Mouse (Mus musculus): ENCODE results near the gene Upb1. TPM values are rescaled to one million over a fixed set of nuclear protein-coding genes. Genes with fewer than 3 reads are reported as not detected.
"Not testable (repeated sequence)": the region's sequence is repeated elsewhere in the genome, so short reads cannot be mapped to it uniquely, and the experiment has no call there.

Upb1 gene
- polyA plus RNA-seq (2015; fragmentation: Nextera tagmentation; extraction: Ambion mirVana), result 84.2 and 103 TPM in 2 replicates

DNA sequence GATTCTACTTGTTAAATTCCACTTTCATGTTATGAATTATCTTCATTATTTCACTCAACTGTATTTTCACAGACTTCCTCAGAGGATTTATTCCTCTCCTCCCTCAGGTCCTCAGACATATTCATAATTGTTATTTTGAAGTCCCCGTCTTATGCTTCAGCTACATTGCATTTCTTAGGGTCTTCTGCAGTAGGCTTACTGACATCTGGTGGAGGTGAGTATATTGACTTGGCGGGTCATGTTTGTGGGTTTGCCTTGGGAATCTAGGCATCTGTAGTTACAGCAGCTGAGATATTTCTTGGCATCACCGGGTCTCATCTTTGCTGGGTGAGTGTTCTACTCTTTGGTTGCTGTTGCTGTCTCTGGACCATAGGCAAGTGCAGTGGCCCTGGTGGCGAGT is at the start of gene Upb1:
TSS of gene Upb1 (plus strand) at position 158 of the 400 bp plus-strand sequence.
- no peak within 1 kb of the TSS for H3K4me2 ChIP-seq (ENCODE audit: low read depth, low read length)
- H3K9me3 ChIP-seq (ENCODE audit: low read length), result no peaks in the 10 kb centered on the region
- no peak for DNase-seq
- peaks cover 4% of the 10 kb centered on the region; the same call in 1 of the 2 replicates for H3K4me1 ChIP-seq (ENCODE audit: insufficient read depth)
- 74% methylated on average over 4 of the region's 4 CpGs for WGBS (ENCODE audit: insufficient replicate concordance)
- ATAC-seq, result no peak
- H3K9ac ChIP-seq (replicated peaks), result no peak within 1 kb of the TSS
- H3K27me3 ChIP-seq (ENCODE audit: insufficient read depth, low read length), result no peaks in the 10 kb centered on the region
- no peak within 1 kb of the TSS for H3K4me3 ChIP-seq (ENCODE audit: low read depth, low read length)
- H3K36me3 ChIP-seq (replicated peaks; ENCODE audit: insufficient read depth, low read length), result no peaks in the 10 kb centered on the region
- H3K27ac ChIP-seq (ENCODE audit: low read depth), result no peak within 1 kb of the TSS
- TF ChIP-seq EP300 (IDR thresholded peaks at IDR 0.05; ENCODE audit: low read depth), result no peak
- TF ChIP-seq CTCF (IDR thresholded peaks at IDR 0.05; ENCODE audit: low read depth), result peak; percentile 42

DNA sequence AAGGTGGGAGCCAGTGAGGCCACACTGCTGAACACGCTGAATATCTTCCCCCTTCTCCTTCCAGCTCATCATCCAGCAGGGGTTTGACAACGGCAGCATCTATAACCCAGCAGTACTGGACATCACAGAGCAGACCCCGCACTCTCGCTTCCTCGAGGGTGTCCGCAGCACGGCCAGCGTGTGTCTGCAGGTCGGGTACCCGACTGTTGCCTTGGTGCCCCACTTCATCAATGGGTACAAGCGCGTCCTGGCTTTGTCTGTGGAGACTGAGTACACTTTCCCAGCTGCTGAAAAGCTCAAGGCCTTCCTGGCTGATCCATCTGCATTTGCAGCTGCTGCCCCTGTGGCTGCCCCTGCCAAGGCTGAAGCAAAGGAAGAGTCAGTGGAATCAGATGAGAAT is 48.4 kb upstream of the Upb1 start:
- DNase-seq (no peak), ATAC-seq (no peak)
- H3K36me3 ChIP-seq (replicated peaks; ENCODE audit: insufficient read depth, low read length), result no peaks in the 10 kb centered on the region
- no peak for TF ChIP-seq EP300 (IDR thresholded peaks at IDR 0.05; ENCODE audit: low read depth)
- no peak for TF ChIP-seq CTCF (IDR thresholded peaks at IDR 0.05; ENCODE audit: low read depth)
- no peak overlapping the region for H3K4me2 ChIP-seq (ENCODE audit: low read depth, low read length)
- H3K9ac ChIP-seq (replicated peaks), result no peak overlapping the region
- H3K4me1 ChIP-seq (ENCODE audit: insufficient read depth), result peaks cover 4% of the 10 kb centered on the region; the same call in 1 of the 2 replicates
- no peak overlapping the region for H3K4me3 ChIP-seq (ENCODE audit: low read depth, low read length)
- no peaks in the 10 kb centered on the region for H3K27me3 ChIP-seq (ENCODE audit: insufficient read depth, low read length)
- H3K27ac ChIP-seq (ENCODE audit: low read depth), result no peak overlapping the region
- WGBS (ENCODE audit: insufficient replicate concordance), result 92% methylated on average over 12 of the region's 12 CpGs
- H3K9me3 ChIP-seq (ENCODE audit: low read length), result no peaks in the 10 kb centered on the region

DNA sequence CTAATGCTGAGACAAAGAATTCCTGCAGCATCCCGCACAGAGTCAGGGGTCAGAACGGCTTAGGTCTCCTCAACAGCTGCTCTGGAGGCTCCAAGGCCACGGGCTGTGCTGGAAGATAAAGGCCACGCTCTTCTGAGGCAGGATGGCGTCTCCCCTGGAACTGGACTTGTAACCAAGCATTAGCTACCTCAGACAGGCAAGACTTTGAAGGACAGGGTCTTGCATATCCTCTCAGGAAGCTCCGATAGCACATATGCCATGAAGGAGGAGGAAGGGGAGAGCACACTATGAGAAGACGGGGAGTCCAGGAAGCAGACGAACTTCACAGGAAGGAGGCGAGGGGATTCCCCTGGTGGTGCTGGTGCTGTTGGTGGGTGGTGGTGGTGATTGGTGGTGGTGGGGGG is 47.1 kb upstream of the Upb1 start:
- 62% methylated on average over 7 of the region's 9 CpGs for WGBS (ENCODE audit: insufficient replicate concordance)
- ATAC-seq, result peak; percentile 68

DNA sequence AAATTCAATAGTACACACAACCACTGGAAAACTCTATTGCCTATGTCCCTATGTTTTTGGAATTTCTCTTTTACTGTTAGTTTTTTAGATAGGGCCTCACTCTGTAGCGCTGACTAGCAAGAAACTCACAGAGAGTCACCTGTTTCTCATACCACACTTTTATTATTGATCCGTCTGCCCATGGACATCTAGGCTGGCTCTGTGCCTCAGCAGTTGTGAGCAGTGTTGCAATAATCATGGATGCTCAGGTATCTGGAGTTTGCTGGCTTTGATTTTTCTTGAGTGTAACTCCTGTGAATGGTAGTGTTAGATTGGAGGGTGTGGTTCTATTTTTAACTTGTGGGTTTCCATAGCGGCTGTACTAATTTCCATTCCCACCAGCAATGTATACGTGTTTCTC is 45.6 kb upstream of the Upb1 start:
- DNase-seq (peak; percentile 39), ATAC-seq (peak; percentile 44; the same call in 1 of the 2 replicates)
- Histone ChIP-seq H3K4me3 (ENCODE audit: low read depth, low read length) (no peak overlapping the region), H3K9me3 (ENCODE audit: low read length) (no peaks in the 10 kb centered on the region), H3K27me3 (ENCODE audit: insufficient read depth, low read length) (no peaks in the 10 kb centered on the region), H3K4me2 (ENCODE audit: low read depth, low read length) (no peak overlapping the region), H3K27ac (ENCODE audit: low read depth) (no peak overlapping the region), H3K4me1 (ENCODE audit: insufficient read depth) (peaks cover 4% of the 10 kb centered on the region; the same call in 1 of the 2 replicates), H3K36me3 (replicated peaks; ENCODE audit: insufficient read depth, low read length) (no peaks in the 10 kb centered on the region), H3K9ac (replicated peaks) (no peak overlapping the region)
- TF ChIP-seq CTCF (IDR thresholded peaks at IDR 0.05; ENCODE audit: low read depth) (no peak), EP300 (IDR thresholded peaks at IDR 0.05; ENCODE audit: low read depth) (no peak)
- 49% methylated on average over 4 of the region's 4 CpGs for whole genome bisulfite sequencing (ENCODE audit: insufficient replicate concordance)

More for the DNA sequence above, 47.1 kb upstream of the Upb1 start:
- not testable (repeated sequence) for DNase-seq; H3K27me3 ChIP-seq (ENCODE audit: insufficient read depth, low read length); H3K27ac ChIP-seq (ENCODE audit: low read depth); H3K9me3 ChIP-seq (ENCODE audit: low read length); H3K4me3 ChIP-seq (ENCODE audit: low read depth, low read length); H3K4me2 ChIP-seq (ENCODE audit: low read depth, low read length); H3K9ac ChIP-seq (replicated peaks); H3K4me1 ChIP-seq (ENCODE audit: insufficient read depth); H3K36me3 ChIP-seq (replicated peaks; ENCODE audit: insufficient read depth, low read length)

DNA sequence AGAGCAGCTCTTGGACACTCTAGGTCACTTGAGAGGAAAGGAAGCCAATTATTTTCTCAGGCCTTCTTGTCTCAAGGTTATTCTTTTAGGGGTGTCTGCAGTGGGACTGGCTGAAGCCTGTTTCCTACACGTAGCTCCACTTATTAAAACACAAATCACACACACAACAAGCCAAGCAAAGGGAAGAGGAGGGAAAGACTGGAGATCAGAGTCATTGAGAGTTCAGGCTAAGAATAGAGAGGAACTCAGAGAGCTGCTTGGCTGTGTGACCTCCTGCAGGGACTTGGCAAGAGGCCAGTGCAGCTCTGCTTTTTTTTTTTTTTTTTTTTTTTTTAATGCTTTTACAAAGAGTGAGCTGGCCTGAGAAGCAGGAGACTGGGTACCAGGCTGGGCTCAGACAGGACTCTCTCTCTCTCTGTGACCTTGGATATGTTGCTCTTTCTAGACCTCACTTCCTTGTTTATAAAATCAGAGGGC is 36.7 kb upstream of the Upb1 start:
- H3K27me3 ChIP-seq (ENCODE audit: insufficient read depth, low read length); H3K36me3 ChIP-seq (replicated peaks; ENCODE audit: insufficient read depth, low read length); H3K4me3 ChIP-seq (ENCODE audit: low read depth, low read length); H3K9me3 ChIP-seq (ENCODE audit: low read length); H3K9ac ChIP-seq (replicated peaks); H3K4me2 ChIP-seq (ENCODE audit: low read depth, low read length); H3K4me1 ChIP-seq (ENCODE audit: insufficient read depth): not testable (repeated sequence)
- 0 out of 2 replicates have a peak, but pooled peaks have one; percentile 36 for TF ChIP-seq EP300 (IDR thresholded peaks at IDR 0.05; ENCODE audit: low read depth)
- 0 out of 2 replicates have a peak overlapping the region, but pooled peaks have one; percentile 22 for H3K27ac ChIP-seq (ENCODE audit: low read depth)
- peak; percentile 57 for ATAC-seq
- WGBS (ENCODE audit: insufficient replicate concordance), result 29% methylated on average over 1 of the region's 1 CpGs
- peak; percentile 20 for DNase-seq

DNA sequence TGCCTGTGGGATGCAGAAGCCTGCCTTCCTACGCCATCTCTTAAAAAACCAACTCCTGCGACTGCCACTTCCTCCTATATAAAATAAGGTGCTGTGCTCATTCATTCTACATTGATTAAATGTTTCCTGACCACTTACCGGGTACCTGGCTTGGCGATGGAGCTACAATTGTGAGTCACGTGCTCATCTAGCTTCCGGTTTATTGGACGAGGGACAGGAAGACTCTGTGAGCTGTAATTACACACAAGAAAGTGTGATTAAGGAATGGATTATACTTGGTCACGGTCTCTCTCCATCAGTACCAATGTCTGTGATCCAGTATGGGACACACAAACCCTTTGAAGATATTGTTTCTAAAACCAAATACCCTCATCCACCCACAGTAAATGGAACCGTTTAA is 36.1 kb upstream of the Upb1 start:
- Histone ChIP-seq H3K9me3 (ENCODE audit: low read length) (no peaks in the 10 kb centered on the region), H3K4me3 (ENCODE audit: low read depth, low read length) (no peak overlapping the region), H3K27me3 (ENCODE audit: insufficient read depth, low read length) (no peaks in the 10 kb centered on the region), H3K27ac (ENCODE audit: low read depth) (no peak overlapping the region), H3K4me2 (ENCODE audit: low read depth, low read length) (peak overlapping the region; percentile 44; the same call in 1 of the 2 replicates), H3K9ac (replicated peaks) (no peak overlapping the region), H3K4me1 (ENCODE audit: insufficient read depth) (no peaks in the 10 kb centered on the region), H3K36me3 (replicated peaks; ENCODE audit: insufficient read depth, low read length) (no peaks in the 10 kb centered on the region)
- WGBS (ENCODE audit: insufficient replicate concordance), result 62% methylated on average over 9 of the region's 9 CpGs
- TF ChIP-seq CTCF (IDR thresholded peaks at IDR 0.05; ENCODE audit: low read depth) (no peak), EP300 (IDR thresholded peaks at IDR 0.05; ENCODE audit: low read depth) (no peak)
- ATAC-seq (no peak), DNase-seq (no peak)

DNA sequence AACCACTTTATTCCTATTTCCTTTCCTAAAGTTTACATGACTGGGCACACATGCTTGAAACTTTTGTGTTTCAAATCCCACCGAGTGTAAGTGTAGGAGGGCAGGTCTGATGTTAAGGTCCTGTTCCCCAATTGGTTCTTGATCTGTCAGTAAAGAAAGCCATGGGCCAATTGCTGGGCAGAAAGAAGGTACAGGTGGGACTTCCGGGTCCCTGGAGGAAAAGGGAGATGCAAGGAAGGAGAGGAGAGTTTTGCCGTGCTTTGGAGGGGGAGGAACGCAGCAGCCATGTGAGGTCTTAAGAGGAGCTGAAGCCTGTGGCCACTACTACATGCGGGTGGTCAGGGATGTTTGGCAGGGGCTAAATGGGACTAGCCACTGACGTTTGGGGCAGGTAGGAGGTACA is 35.7 kb upstream of the Upb1 start:
- DNase-seq, result no peak
- no peak overlapping the region for H3K27ac ChIP-seq (ENCODE audit: low read depth)
- no peak for TF ChIP-seq CTCF (IDR thresholded peaks at IDR 0.05; ENCODE audit: low read depth)
- no peak for TF ChIP-seq EP300 (IDR thresholded peaks at IDR 0.05; ENCODE audit: low read depth)
- H3K4me3 ChIP-seq (ENCODE audit: low read depth, low read length), result 0 out of 2 replicates have a peak overlapping the region, but pooled peaks have one; percentile 15
- ATAC-seq, result no peak
- H3K4me2 ChIP-seq (ENCODE audit: low read depth, low read length), result peak overlapping the region; percentile 44
- H3K4me1 ChIP-seq (ENCODE audit: insufficient read depth), result no peaks in the 10 kb centered on the region
- H3K9ac ChIP-seq (replicated peaks), result no peak overlapping the region
- H3K27me3 ChIP-seq (ENCODE audit: insufficient read depth, low read length), result no peaks in the 10 kb centered on the region
- H3K9me3 ChIP-seq (ENCODE audit: low read length), result no peaks in the 10 kb centered on the region
- 42% methylated on average over 6 of the region's 6 CpGs for WGBS (ENCODE audit: insufficient replicate concordance)
- H3K36me3 ChIP-seq (replicated peaks; ENCODE audit: insufficient read depth, low read length), result no peaks in the 10 kb centered on the region

DNA sequence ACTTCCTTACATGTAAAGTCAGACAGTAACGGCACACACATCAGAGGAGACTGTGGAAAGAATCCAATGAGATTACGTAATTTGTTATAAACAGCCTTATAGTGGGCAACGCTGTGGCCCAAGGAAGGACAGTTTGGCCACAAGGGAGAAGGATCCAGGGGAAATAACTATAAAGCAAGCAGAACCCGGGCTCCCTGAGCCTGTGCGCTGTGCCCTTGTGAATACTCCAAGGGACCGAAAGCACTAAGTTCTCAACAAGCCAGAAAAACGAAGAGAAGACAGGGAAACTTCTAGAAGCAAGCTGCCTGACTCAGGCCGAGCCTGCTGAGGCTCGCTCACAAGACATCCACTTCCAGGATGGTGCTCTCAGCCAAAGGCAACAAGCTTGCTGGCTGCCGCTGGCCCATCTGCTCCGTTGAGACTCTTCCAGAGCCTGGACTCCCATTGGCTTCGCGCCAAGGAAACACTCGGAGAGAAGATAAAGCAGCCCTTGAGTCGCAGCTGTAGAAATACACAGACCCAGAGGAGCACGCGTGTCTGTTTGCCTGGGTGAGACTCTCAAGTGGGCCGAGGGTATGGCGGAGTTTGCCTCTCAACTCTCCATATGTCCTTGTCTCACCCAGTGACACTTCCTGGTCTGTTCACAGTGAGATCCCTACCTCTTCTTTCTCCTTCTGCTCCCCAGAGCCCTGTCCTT is 27.1 kb upstream of the Upb1 start:
- H3K9me3 ChIP-seq (ENCODE audit: low read length); H3K36me3 ChIP-seq (replicated peaks; ENCODE audit: insufficient read depth, low read length); H3K4me2 ChIP-seq (ENCODE audit: low read depth, low read length); H3K9ac ChIP-seq (replicated peaks); DNase-seq; H3K27me3 ChIP-seq (ENCODE audit: insufficient read depth, low read length); H3K4me3 ChIP-seq (ENCODE audit: low read depth, low read length); H3K4me1 ChIP-seq (ENCODE audit: insufficient read depth); ATAC-seq; H3K27ac ChIP-seq (ENCODE audit: low read depth): not testable (repeated sequence)
- 72% methylated on average over 12 of the region's 19 CpGs for WGBS (ENCODE audit: insufficient replicate concordance)

Measured in liver, postnatal 0 days (tissue).